Mouse (Mus musculus) ES-Bruce4 (cell line): ENCODE results near the gene Jam3.

Experiments
- CTCF ChIP-seq: IDR thresholded peaks from one replicate; pipeline ENCODE4 v1.8.1; 2011; ENCODE audit warnings: low read depth, low read length
- POLR2A ChIP-seq: IDR thresholded peaks from one replicate; pipeline ENCODE4 v1.8.1; 2011; ENCODE audit warnings: low read length; ENCODE audit not compliant: insufficient read depth

DNA sequence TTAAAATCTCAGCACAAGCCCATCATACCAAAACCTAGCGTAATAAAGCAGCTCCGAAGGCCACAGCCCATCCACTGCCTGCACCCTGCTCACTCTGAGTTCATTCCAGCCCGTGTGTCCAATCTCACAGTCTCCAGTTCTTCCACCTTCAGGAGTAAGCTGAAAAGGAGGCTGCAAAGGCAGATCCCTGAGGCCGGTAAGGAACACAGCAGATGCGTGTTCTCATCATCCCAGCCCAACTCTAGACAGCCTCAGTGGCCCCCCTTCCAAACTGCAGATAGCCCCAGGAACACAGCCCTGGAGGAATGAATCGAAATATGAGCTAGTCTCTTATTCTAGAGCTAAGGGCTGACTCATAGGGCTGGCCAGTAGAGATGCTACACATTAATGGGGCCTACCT, 53.8 kb downstream of the Jam3 start:
- TF ChIP-seq POLR2A: no peak
- TF ChIP-seq CTCF: no peak
